Mouse (Mus musculus) heart, embryonic 11.5 days (tissue): ENCODE measurements around the gene Slc39a10. TPM values are rescaled to one million over a fixed set of nuclear protein-coding genes. Genes with fewer than 3 reads are reported as not detected.
"Not testable (repeated sequence)": the region's sequence is repeated elsewhere in the genome, so short reads cannot be mapped to it uniquely, and the experiment has no call there.

Source experiments
- ATAC-seq: fragments of 200-750 bp; cut with Nextera tagmentation; replicated peaks from 2 replicates; pipeline ENCODE4 v1.8.0; 2017; ENCODE audit warnings: moderate library complexity; ENCODE audit not compliant: insufficient number of reproducible peaks, low FRiP score, low TSS enrichment
- H3K27ac ChIP-seq: fragments of 300-500 bp; sonication (generic); 2 replicates; pipeline ENCODE4 v1.5.1; 2014; ENCODE audit warnings: mild to moderate bottlenecking, low read depth, low read length
- H3K27me3 ChIP-seq: fragments of 300-500 bp; sonication (generic); 2 replicates; pipeline ENCODE4 v1.6.1; 2014; ENCODE audit warnings: mild to moderate bottlenecking, low read length, mixed read lengths; ENCODE audit not compliant: control insufficient read depth, insufficient read depth
- H3K36me3 ChIP-seq: fragments of 300-500 bp; sonication (generic); 2 replicates; pipeline ENCODE4 v1.6.1; 2014; ENCODE audit warnings: mild to moderate bottlenecking, low read length, moderate library complexity, mixed read lengths; ENCODE audit not compliant: control insufficient read depth, insufficient read depth
- H3K4me1 ChIP-seq: fragments of 300-500 bp; sonication (generic); 2 replicates; pipeline ENCODE4 v1.6.1; 2014; ENCODE audit warnings: low read length; ENCODE audit not compliant: control insufficient read depth, insufficient read depth
- H3K4me2 ChIP-seq: fragments of 300-500 bp; sonication (generic); 2 replicates; pipeline ENCODE4 v1.6.1; 2014; ENCODE audit warnings: mild to moderate bottlenecking, moderate library complexity
- H3K4me3 ChIP-seq: fragments of 300-500 bp; sonication (generic); 2 replicates; pipeline ENCODE4 v1.5.1; 2014; ENCODE audit warnings: low read depth, low read length
- H3K9ac ChIP-seq: fragments of 300-500 bp; sonication (generic); 2 replicates; pipeline ENCODE4 v1.6.1; 2014; ENCODE audit warnings: mild to moderate bottlenecking, low read depth, low read length, moderate library complexity
- H3K9me3 ChIP-seq: fragments of 300-500 bp; sonication (generic); replicated peaks from 2 replicates; pipeline ENCODE4 v1.6.1; 2016; ENCODE audit warnings: low read length; ENCODE audit not compliant: control insufficient read depth
- WGBS: fragments of 180-500 bp; shearing (Covaris S2); extraction: QIAGEN DNeasy Blood & Tissue Kit; methylation state at CpG from one replicate; pipeline ENCODE4 v1.1.7; 2014; ENCODE audit not compliant: insufficient replicate concordance; 5-methylcytosine and 5-hydroxymethylcytosine counted together
- polyA plus RNA-seq: library from polyadenylated mRNA; unstranded; fragments of >200 nt; fragmentation: Nextera tagmentation; extraction: Ambion mirVana; gene quantifications from 2 replicates; pipeline ENCODE4 v1.2.1, GENCODE M21; 2014

Gene Slc39a10
- polyA plus RNA-seq, 1 experiment from 2014 or later: 50.5 TPM

DNA sequence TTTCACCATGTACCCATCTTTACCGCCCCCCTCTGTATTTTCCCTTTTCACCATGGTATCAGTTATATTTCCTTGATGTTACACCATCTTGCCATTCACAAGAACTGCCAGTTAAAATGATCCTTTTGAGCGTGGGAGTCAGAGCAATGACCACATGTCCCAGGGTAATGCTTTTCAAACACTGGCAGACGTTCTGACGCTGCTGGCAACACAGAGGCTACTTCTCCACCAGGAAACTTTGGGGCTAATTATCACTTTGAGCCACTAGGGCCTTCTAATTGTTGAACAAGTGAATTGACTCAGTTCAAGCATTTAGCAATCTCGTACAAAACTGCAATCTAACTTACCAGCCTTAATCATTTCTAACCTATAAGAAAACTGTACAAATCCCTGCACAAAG lies 47.4 kb downstream of the Slc39a10 start:
- no peak overlapping the region for H3K4me3 ChIP-seq
- 61% methylated on average over 5 of the region's 5 CpGs for WGBS

GRCm38 (mm10) chr1:46844281-46844680 lies 48.4 kb downstream of the Slc39a10 start:
- 86% methylated on average over 2 of the region's 2 CpGs for WGBS
- H3K36me3 ChIP-seq: no peaks in the 10 kb centered on the region
- no peak for ATAC-seq
- H3K27me3 ChIP-seq: no peaks in the 10 kb centered on the region
- peaks cover 2% of the 10 kb centered on the region; the same call in 1 of the 2 replicates for H3K4me1 ChIP-seq
- no peaks in the 10 kb centered on the region for H3K9me3 ChIP-seq
- H3K27ac ChIP-seq: no peak overlapping the region
- H3K4me2 ChIP-seq: no peak overlapping the region
- no peak overlapping the region for H3K9ac ChIP-seq
- H3K4me3 ChIP-seq: no peak overlapping the region

More for the DNA sequence above, 47.4 kb downstream of the Slc39a10 start:
- no peaks in the 10 kb centered on the region for H3K27me3 ChIP-seq
- H3K4me2 ChIP-seq: no peak overlapping the region
- H3K9me3 ChIP-seq: no peaks in the 10 kb centered on the region
- no peak overlapping the region for H3K9ac ChIP-seq
- no peaks in the 10 kb centered on the region for H3K36me3 ChIP-seq
- no peak for ATAC-seq
- no peak overlapping the region for H3K27ac ChIP-seq
- H3K4me1 ChIP-seq: peaks cover 2% of the 10 kb centered on the region; the same call in 1 of the 2 replicates

GRCm38 (mm10) chr1:46843406-46843805 lies 49.2 kb downstream of the Slc39a10 start:
- Histone ChIP-seq H3K9ac (no peak overlapping the region), H3K36me3 (no peaks in the 10 kb centered on the region), H3K27me3 (no peaks in the 10 kb centered on the region), H3K4me2 (no peak overlapping the region), H3K4me1 (peaks cover 2% of the 10 kb centered on the region; the same call in 1 of the 2 replicates), H3K27ac (no peak overlapping the region), H3K4me3 (no peak overlapping the region), H3K9me3 (no peaks in the 10 kb centered on the region)
- no peak for ATAC-seq
- 71% methylated on average over 4 of the region's 4 CpGs for WGBS

DNA sequence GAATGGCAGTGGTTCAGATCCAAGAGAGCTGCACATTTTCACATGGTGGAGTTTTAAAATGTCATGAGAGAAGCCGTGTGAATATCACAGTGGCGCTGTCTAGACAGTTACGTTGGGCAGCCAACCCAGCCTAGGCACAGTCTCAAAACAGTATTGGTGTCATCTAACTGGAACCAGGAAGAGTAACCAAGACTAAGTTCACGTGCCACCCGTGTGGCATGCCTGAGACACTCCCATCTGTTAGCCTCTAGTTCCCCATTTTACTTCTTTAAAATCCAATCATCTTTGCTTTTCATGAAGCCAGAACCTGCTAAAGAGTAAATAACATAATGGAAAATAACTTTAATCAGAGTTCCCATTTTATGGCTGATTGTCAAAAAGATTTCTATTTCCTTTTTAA lies 60.7 kb downstream of the Slc39a10 start:
- Histone ChIP-seq H3K27ac (no peak overlapping the region), H3K4me2 (no peak overlapping the region), H3K9me3 (no peaks in the 10 kb centered on the region), H3K36me3 (peaks cover 17% of the 10 kb centered on the region; the same call in 1 of the 2 replicates), H3K4me3 (no peak overlapping the region), H3K9ac (no peak overlapping the region), H3K27me3 (no peaks in the 10 kb centered on the region), H3K4me1 (no peaks in the 10 kb centered on the region)
- WGBS: 88% methylated on average over 5 of the region's 5 CpGs
- no peak for ATAC-seq

DNA sequence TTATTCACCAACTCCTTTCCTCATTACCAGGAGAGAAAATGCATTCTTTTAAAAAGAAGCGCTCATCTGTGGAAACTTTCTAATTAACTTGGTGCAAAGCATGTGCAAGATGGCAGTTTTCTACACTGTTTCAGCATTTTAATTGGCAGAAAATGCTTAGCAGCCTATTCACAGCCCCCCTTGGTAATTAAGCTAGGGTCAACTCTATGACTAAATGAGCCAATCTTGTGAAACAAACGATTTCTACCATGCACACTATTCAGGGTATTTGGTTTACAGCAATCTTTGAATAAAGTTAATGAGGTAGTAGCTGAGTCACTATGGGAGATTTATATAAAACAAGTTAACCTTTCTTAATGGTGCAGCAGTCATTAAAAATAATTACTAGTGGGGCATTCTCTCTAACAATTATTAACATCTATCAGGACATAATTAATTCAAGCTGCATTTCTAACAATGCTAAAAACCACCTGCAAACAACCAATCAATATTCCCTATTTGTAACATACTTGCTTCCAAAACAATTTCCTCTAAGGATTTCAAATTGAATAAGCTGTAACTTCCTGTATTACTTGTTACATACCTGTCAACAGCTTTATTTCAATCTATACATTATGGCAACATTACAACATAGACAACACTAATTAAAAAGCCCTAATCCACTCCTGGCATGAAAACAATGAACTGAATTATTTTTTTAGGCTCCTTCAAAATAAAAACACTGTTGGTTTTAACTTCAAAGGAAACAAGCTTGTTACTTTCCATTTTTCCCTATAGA lies 62.4 kb downstream of the Slc39a10 start:
- Histone ChIP-seq H3K27me3 (no peaks in the 10 kb centered on the region), H3K4me1 (no peaks in the 10 kb centered on the region), H3K9ac (no peak overlapping the region), H3K36me3 (0 out of 2 replicates have a peak, but pooled peaks cover 11% of the 10 kb centered on the region), H3K27ac (no peak overlapping the region), H3K4me3 (no peak overlapping the region), H3K4me2 (no peak overlapping the region), H3K9me3 (no peaks in the 10 kb centered on the region)
- no peak for ATAC-seq
- WGBS: 86% methylated on average over 2 of the region's 2 CpGs

- H3K4me1 ChIP-seq: no peaks in the 10 kb centered on the region
- no peak for ATAC-seq
- H3K27me3 ChIP-seq: no peaks in the 10 kb centered on the region
- H3K4me2 ChIP-seq: no peak overlapping the region
- WGBS: 78% methylated on average over 4 of the region's 4 CpGs
- H3K27ac ChIP-seq: no peak overlapping the region
- no peak overlapping the region for H3K9ac ChIP-seq
- H3K9me3 ChIP-seq: no peaks in the 10 kb centered on the region
- H3K36me3 ChIP-seq: peaks cover 10% of the 10 kb centered on the region; the same call in 1 of the 2 replicates
- no peak overlapping the region for H3K4me3 ChIP-seq
Observed at GRCm38 (mm10) chr1:46822256-46822972, 70.2 kb downstream of the Slc39a10 start.

DNA sequence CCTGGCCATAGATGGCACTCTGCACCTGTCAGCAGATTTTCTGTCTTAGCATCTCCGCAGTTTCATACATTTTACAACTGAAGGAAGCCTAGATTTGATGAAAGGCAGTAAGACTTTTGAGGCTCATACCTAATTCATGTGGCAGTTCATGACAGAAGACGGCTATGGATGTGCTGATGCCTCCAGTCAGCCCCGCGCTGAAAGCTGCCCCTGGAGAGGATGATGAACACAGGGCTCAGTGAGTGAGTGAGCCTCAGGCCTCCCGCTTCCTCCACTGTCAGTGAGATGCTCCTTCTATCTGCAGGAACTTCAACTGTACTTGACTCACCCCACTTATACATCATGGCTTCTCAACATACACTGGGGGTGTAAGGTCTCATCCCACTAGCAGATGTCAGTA lies 74.7 kb downstream of the Slc39a10 start:
- Histone ChIP-seq H3K36me3 (peaks cover 7% of the 10 kb centered on the region; the same call in 1 of the 2 replicates), H3K27ac (no peak overlapping the region), H3K9ac (no peak overlapping the region), H3K4me3 (no peak overlapping the region), H3K27me3 (no peaks in the 10 kb centered on the region), H3K9me3 (no peaks in the 10 kb centered on the region), H3K4me1 (no peaks in the 10 kb centered on the region), H3K4me2 (no peak overlapping the region)
- 91% methylated on average over 5 of the region's 5 CpGs for WGBS
- no peak for ATAC-seq

- H3K4me1 ChIP-seq, H3K27ac ChIP-seq, H3K9ac ChIP-seq, ATAC-seq, H3K27me3 ChIP-seq, H3K9me3 ChIP-seq, H3K4me3 ChIP-seq, H3K36me3 ChIP-seq, H3K4me2 ChIP-seq: not testable (repeated sequence)
- 90% methylated on average over 4 of the region's 4 CpGs for WGBS
Observed at GRCm38 (mm10) chr1:46808630-46809029, 84.0 kb downstream of the Slc39a10 start.
